Mouse (Mus musculus): ENCODE results near the gene Snx14. TPM values are rescaled to one million over a fixed set of nuclear protein-coding genes. Genes with fewer than 3 reads are reported as not detected.

Snx14 gene
- polyA plus RNA-seq, 1 experiment, result 31.4 TPM

DNA sequence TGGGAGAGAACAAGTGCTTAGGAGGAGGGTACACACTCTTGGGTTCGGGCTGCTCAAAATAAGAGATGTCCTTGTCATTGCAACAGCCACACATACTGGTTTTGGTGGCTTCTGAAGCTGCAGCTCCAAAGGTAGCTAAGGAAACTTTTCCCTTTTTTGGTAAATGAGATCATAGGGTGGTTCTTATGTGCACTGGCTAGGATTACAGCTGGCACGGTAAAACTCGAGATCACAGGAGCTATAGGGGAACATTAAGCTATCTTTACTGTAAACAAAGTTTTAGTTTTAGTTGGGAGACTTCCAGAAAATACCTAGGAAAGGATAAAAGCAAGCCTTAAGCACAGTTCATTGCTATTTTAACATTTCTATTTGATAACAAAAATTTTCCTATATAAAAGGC, 87.6 kb downstream of the Snx14 start:
- no peak for TF ChIP-seq CTCF (IDR thresholded peaks at IDR 0.05; ENCODE audit: low read depth, low read length)
- TF ChIP-seq EP300 (IDR thresholded peaks at IDR 0.05; ENCODE audit: insufficient read depth, low read depth, low read length), result no peak
- no peak for TF ChIP-seq POLR2A (IDR thresholded peaks at IDR 0.05; ENCODE audit: insufficient read depth, low read length)
- Histone ChIP-seq H3K4me3 (ENCODE audit: low read depth, low read length) (no peak overlapping the region), H3K9ac (ENCODE audit: low read depth, poor library complexity, severe bottlenecking) (no peak overlapping the region), H3K36me3 (ENCODE audit: control insufficient read depth, insufficient read depth, low read length, poor library complexity, severe bottlenecking) (no peaks in the 10 kb centered on the region), H3K4me1 (ENCODE audit: control insufficient read depth, insufficient read depth, low read length) (no peaks in the 10 kb centered on the region), H3K27me3 (ENCODE audit: control insufficient read depth, insufficient read depth, low read length, poor library complexity, severe bottlenecking) (no peaks in the 10 kb centered on the region), H3K9me3 (replicated peaks; ENCODE audit: control insufficient read depth, insufficient read depth, low read length, poor library complexity, severe bottlenecking) (no peaks in the 10 kb centered on the region), H3K27ac (ENCODE audit: insufficient read depth, low read length) (no peak overlapping the region)

DNA sequence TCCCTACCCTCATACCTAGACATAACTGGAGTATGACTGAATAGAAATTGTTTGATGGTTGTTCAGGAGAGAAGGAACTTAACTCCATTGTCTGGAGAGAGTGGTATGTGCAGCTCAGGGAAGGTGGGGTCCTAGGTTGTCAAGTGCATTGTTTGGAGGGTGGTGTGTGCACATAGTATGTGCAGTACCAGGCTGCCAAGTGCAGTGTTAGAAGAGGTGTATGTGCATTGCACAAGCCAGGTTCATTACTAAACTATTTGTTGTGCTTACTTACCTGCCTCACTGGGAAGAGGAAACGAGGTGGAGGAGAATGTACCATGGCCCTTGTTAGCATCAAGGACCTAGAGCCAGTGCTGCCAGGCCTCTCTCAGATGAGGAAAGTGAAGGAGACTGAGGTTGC, 88.4 kb downstream of the Snx14 start:
- Histone ChIP-seq H3K9ac (ENCODE audit: low read depth, poor library complexity, severe bottlenecking) (no peak overlapping the region), H3K27me3 (ENCODE audit: control insufficient read depth, insufficient read depth, low read length, poor library complexity, severe bottlenecking) (no peaks in the 10 kb centered on the region), H3K9me3 (replicated peaks; ENCODE audit: control insufficient read depth, insufficient read depth, low read length, poor library complexity, severe bottlenecking) (no peaks in the 10 kb centered on the region), H3K4me3 (ENCODE audit: low read depth, low read length) (no peak overlapping the region), H3K4me1 (ENCODE audit: control insufficient read depth, insufficient read depth, low read length) (no peaks in the 10 kb centered on the region), H3K36me3 (ENCODE audit: control insufficient read depth, insufficient read depth, low read length, poor library complexity, severe bottlenecking) (no peaks in the 10 kb centered on the region), H3K27ac (ENCODE audit: insufficient read depth, low read length) (no peak overlapping the region)
- no peak for TF ChIP-seq EP300 (IDR thresholded peaks at IDR 0.05; ENCODE audit: insufficient read depth, low read depth, low read length)
- no peak for TF ChIP-seq CTCF (IDR thresholded peaks at IDR 0.05; ENCODE audit: low read depth, low read length)
- TF ChIP-seq POLR2A (IDR thresholded peaks at IDR 0.05; ENCODE audit: insufficient read depth, low read length), result no peak

DNA sequence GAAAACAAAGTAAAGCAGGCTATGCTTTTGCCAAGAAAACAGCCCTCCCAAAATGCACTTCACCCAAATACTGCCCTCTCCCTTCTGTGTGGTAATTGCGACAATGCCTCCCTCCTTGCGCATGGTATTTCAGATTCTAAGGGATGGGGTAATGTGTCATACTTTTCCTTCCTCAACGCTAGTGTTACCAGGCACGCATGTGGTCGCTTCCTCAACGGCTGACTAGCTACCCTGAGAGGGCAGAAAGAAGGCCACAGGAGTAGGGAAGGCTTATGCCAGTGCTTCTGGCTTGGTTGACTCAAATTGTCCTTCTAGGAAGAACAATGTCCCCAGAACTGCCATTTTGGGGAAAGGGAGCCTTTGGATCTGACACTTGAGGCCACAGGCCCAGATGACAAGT, 90.1 kb downstream of the Snx14 start:
- Histone ChIP-seq H3K9ac (ENCODE audit: low read depth, poor library complexity, severe bottlenecking) (no peak overlapping the region), H3K9me3 (replicated peaks; ENCODE audit: control insufficient read depth, insufficient read depth, low read length, poor library complexity, severe bottlenecking) (no peaks in the 10 kb centered on the region)
- no peak for TF ChIP-seq CTCF (IDR thresholded peaks at IDR 0.05; ENCODE audit: low read depth, low read length)
- TF ChIP-seq EP300 (IDR thresholded peaks at IDR 0.05; ENCODE audit: insufficient read depth, low read depth, low read length), result no peak
- TF ChIP-seq POLR2A (IDR thresholded peaks at IDR 0.05; ENCODE audit: insufficient read depth, low read length), result no peak

DNA sequence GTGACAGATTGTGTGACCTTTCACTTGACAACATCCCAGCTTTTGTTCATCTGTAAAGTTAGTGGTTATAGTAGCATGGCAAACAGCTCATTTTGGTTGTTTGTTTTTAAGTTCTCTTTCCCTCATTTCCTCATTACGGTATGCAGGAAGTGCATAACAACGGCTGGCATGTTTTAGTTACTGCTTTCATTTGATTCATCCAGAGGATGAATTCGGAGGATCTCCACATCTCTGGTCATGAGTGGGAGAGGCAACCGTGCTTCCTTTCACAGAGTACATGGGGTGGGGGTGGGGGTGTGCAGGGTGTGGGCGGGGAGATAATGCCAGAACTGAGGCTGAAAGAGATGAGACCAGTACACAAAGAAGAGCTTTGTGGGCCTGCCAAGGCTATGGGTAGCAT, 91.9 kb downstream of the Snx14 start:
- Histone ChIP-seq H3K27me3 (ENCODE audit: control insufficient read depth, insufficient read depth, low read length, poor library complexity, severe bottlenecking) (no peaks in the 10 kb centered on the region), H3K4me1 (ENCODE audit: control insufficient read depth, insufficient read depth, low read length) (no peaks in the 10 kb centered on the region), H3K9ac (ENCODE audit: low read depth, poor library complexity, severe bottlenecking) (no peak overlapping the region), H3K4me3 (ENCODE audit: low read depth, low read length) (no peak overlapping the region), H3K9me3 (replicated peaks; ENCODE audit: control insufficient read depth, insufficient read depth, low read length, poor library complexity, severe bottlenecking) (no peaks in the 10 kb centered on the region), H3K36me3 (ENCODE audit: control insufficient read depth, insufficient read depth, low read length, poor library complexity, severe bottlenecking) (no peaks in the 10 kb centered on the region), H3K27ac (ENCODE audit: insufficient read depth, low read length) (no peak overlapping the region)
- TF ChIP-seq POLR2A (IDR thresholded peaks at IDR 0.05; ENCODE audit: insufficient read depth, low read length), result no peak
- TF ChIP-seq CTCF (IDR thresholded peaks at IDR 0.05; ENCODE audit: low read depth, low read length), result no peak
- no peak for TF ChIP-seq EP300 (IDR thresholded peaks at IDR 0.05; ENCODE audit: insufficient read depth, low read depth, low read length)

More for the DNA sequence above, 90.1 kb downstream of the Snx14 start:
- Histone ChIP-seq H3K36me3 (ENCODE audit: control insufficient read depth, insufficient read depth, low read length, poor library complexity, severe bottlenecking) (no peaks in the 10 kb centered on the region), H3K27me3 (ENCODE audit: control insufficient read depth, insufficient read depth, low read length, poor library complexity, severe bottlenecking) (no peaks in the 10 kb centered on the region), H3K27ac (ENCODE audit: insufficient read depth, low read length) (no peak overlapping the region), H3K4me3 (ENCODE audit: low read depth, low read length) (no peak overlapping the region), H3K4me1 (ENCODE audit: control insufficient read depth, insufficient read depth, low read length) (no peaks in the 10 kb centered on the region)

DNA sequence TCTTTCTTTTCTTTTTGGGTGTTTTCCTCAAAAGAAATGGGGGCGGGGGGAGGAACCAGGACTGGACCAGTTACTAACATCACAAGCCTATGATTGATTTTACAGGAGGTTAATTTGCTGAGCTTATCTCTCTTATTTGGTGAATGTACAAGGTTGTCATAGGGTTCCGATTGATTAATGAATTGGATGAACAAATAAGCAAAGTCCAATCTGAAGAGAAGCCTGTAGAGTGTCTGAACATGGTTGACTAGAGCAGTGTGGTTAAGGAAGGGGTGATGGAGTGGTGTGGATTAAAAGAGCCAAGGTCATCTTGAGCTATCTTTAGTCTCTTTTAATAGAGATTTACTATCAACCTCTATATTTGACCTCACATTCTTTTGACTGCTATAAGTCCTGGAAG, 94.3 kb downstream of the Snx14 start:
- Histone ChIP-seq H3K4me1 (ENCODE audit: control insufficient read depth, insufficient read depth, low read length) (no peaks in the 10 kb centered on the region), H3K4me3 (ENCODE audit: low read depth, low read length) (no peak overlapping the region), H3K9me3 (replicated peaks; ENCODE audit: control insufficient read depth, insufficient read depth, low read length, poor library complexity, severe bottlenecking) (no peaks in the 10 kb centered on the region), H3K36me3 (ENCODE audit: control insufficient read depth, insufficient read depth, low read length, poor library complexity, severe bottlenecking) (no peaks in the 10 kb centered on the region), H3K9ac (ENCODE audit: low read depth, poor library complexity, severe bottlenecking) (no peak overlapping the region), H3K27me3 (ENCODE audit: control insufficient read depth, insufficient read depth, low read length, poor library complexity, severe bottlenecking) (no peaks in the 10 kb centered on the region), H3K27ac (ENCODE audit: insufficient read depth, low read length) (no peak overlapping the region)
- TF ChIP-seq POLR2A (IDR thresholded peaks at IDR 0.05; ENCODE audit: insufficient read depth, low read length) (no peak), CTCF (IDR thresholded peaks at IDR 0.05; ENCODE audit: low read depth, low read length) (no peak), EP300 (IDR thresholded peaks at IDR 0.05; ENCODE audit: insufficient read depth, low read depth, low read length) (no peak)

DNA sequence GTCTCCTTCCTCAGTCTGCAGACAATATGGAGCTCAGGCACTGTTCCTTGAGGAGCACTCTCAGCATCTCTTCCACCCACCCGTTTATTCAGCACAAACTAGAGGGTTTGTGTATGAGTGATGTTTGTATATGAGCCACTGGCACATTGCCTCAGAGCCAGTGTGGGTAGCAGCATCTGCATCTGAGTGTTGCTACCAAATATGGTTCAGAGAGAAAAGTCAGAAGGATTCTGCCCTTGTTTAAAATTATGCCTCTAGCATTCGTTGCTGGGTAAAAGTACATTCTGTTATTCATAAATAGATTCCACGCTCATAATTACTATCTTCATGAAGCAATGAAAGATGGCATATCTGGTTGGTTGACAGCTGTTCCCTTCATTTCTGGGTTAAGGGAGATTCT, 96.1 kb downstream of the Snx14 start:
- no peak overlapping the region for H3K27ac ChIP-seq (ENCODE audit: insufficient read depth, low read length)
- H3K4me3 ChIP-seq (ENCODE audit: low read depth, low read length), result no peak overlapping the region
- H3K27me3 ChIP-seq (ENCODE audit: control insufficient read depth, insufficient read depth, low read length, poor library complexity, severe bottlenecking), result 0 out of 2 replicates have a peak, but pooled peaks cover under 1% of the 10 kb centered on the region
- no peaks in the 10 kb centered on the region for H3K9me3 ChIP-seq (replicated peaks; ENCODE audit: control insufficient read depth, insufficient read depth, low read length, poor library complexity, severe bottlenecking)
- no peaks in the 10 kb centered on the region for H3K36me3 ChIP-seq (ENCODE audit: control insufficient read depth, insufficient read depth, low read length, poor library complexity, severe bottlenecking)
- no peak overlapping the region for H3K9ac ChIP-seq (ENCODE audit: low read depth, poor library complexity, severe bottlenecking)
- no peaks in the 10 kb centered on the region for H3K4me1 ChIP-seq (ENCODE audit: control insufficient read depth, insufficient read depth, low read length)
- TF ChIP-seq EP300 (IDR thresholded peaks at IDR 0.05; ENCODE audit: insufficient read depth, low read depth, low read length), result no peak
- TF ChIP-seq POLR2A (IDR thresholded peaks at IDR 0.05; ENCODE audit: insufficient read depth, low read length), result no peak
- no peak for TF ChIP-seq CTCF (IDR thresholded peaks at IDR 0.05; ENCODE audit: low read depth, low read length)

Data from ES-Bruce4 (cell line).